Mouse (Mus musculus): ENCODE measurements around the gene Bod1. TPM values are rescaled to one million over a fixed set of nuclear protein-coding genes. Genes with fewer than 3 reads are reported as not detected.

The Bod1 gene
- total and polyA plus RNA-seq, 3 experiments = 6.5 to 15.5 (median 7.8) TPM

GRCm38 (mm10) chr11:31684913-31685567 lies 13.4 kb upstream of the Bod1 start:
- peaks cover 23% of the 10 kb centered on the region for H3K27me3 ChIP-seq (ENCODE audit: insufficient read depth, low read length)
- H3K4me3 ChIP-seq (ENCODE audit: low read depth, low read length) = no peak overlapping the region
- no peaks in the 10 kb centered on the region; the same call in 1 of the 2 replicates for H3K4me1 ChIP-seq (ENCODE audit: insufficient read depth, low read depth, low read length)
- DNase-seq (ENCODE audit: low spot score) = no peak
- H3K36me3 ChIP-seq (replicated peaks) = no peaks in the 10 kb centered on the region
- no peak for ATAC-seq (ENCODE audit: extremely low read depth, insufficient number of reproducible peaks, low FRiP score, poor library complexity, severe bottlenecking)
- H3K9me3 ChIP-seq (replicated peaks) = no peaks in the 10 kb centered on the region
- TF ChIP-seq CTCF (IDR thresholded peaks at IDR 0.05; ENCODE audit: low read depth, low read length) (no peak), GATA1 (IDR thresholded peaks at IDR 0.05; ENCODE audit: borderline replicate concordance, low read length) (no peak), TAL1 (conservative IDR thresholded peaks at IDR 0.05; ENCODE audit: low read depth, low read length) (no peak), GATA2 (IDR thresholded peaks at IDR 0.05; ENCODE audit: borderline replicate concordance, low read depth, low read length) (no peak), POLR2AphosphoS5 (IDR thresholded peaks at IDR 0.05; ENCODE audit: insufficient replicate concordance, low read depth, low read length) (no peak)

GRCm38 (mm10) chr11:31684126-31684525 lies 12.4 kb upstream of the Bod1 start:
- DNase-seq (ENCODE audit: low spot score) (no peak), ATAC-seq (ENCODE audit: extremely low read depth, insufficient number of reproducible peaks, low FRiP score, poor library complexity, severe bottlenecking) (no peak)
- no peaks in the 10 kb centered on the region for H3K9me3 ChIP-seq (replicated peaks)
- no peak overlapping the region for H3K4me3 ChIP-seq (ENCODE audit: low read depth, low read length)
- peaks cover 20% of the 10 kb centered on the region for H3K27me3 ChIP-seq (ENCODE audit: insufficient read depth, low read length)
- no peaks in the 10 kb centered on the region for H3K36me3 ChIP-seq (replicated peaks)
- TF ChIP-seq GATA1 (IDR thresholded peaks at IDR 0.05; ENCODE audit: borderline replicate concordance, low read length) (no peak), POLR2AphosphoS5 (IDR thresholded peaks at IDR 0.05; ENCODE audit: insufficient replicate concordance, low read depth, low read length) (no peak), CTCF (IDR thresholded peaks at IDR 0.05; ENCODE audit: low read depth, low read length) (no peak), GATA2 (IDR thresholded peaks at IDR 0.05; ENCODE audit: borderline replicate concordance, low read depth, low read length) (no peak), TAL1 (conservative IDR thresholded peaks at IDR 0.05; ENCODE audit: low read depth, low read length) (no peak)
- no peaks in the 10 kb centered on the region; the same call in 1 of the 2 replicates for H3K4me1 ChIP-seq (ENCODE audit: insufficient read depth, low read depth, low read length)

- H3K4me3 ChIP-seq (ENCODE audit: low read depth, low read length) = no peak overlapping the region
- peaks cover 12% of the 10 kb centered on the region; the same call in 1 of the 2 replicates for H3K4me1 ChIP-seq (ENCODE audit: insufficient read depth, low read depth, low read length)
- ATAC-seq (ENCODE audit: extremely low read depth, insufficient number of reproducible peaks, low FRiP score, poor library complexity, severe bottlenecking) = no peak
- TF ChIP-seq POLR2AphosphoS5 (IDR thresholded peaks at IDR 0.05; ENCODE audit: insufficient replicate concordance, low read depth, low read length) (no peak), TAL1 (conservative IDR thresholded peaks at IDR 0.05; ENCODE audit: low read depth, low read length) (no peak), GATA1 (IDR thresholded peaks at IDR 0.05; ENCODE audit: borderline replicate concordance, low read length) (no peak), GATA2 (IDR thresholded peaks at IDR 0.05; ENCODE audit: borderline replicate concordance, low read depth, low read length) (no peak), CTCF (IDR thresholded peaks at IDR 0.05; ENCODE audit: low read depth, low read length) (no peak)
- peaks cover 9% of the 10 kb centered on the region for H3K27me3 ChIP-seq (ENCODE audit: insufficient read depth, low read length)
- no peaks in the 10 kb centered on the region for H3K9me3 ChIP-seq (replicated peaks)
- no peak for DNase-seq (ENCODE audit: low spot score)
- H3K36me3 ChIP-seq (replicated peaks) = no peaks in the 10 kb centered on the region
These were observed 8.2 kb upstream of the Bod1 start for GRCm38 (mm10) chr11:31679840-31680381.

GRCm38 (mm10) chr11:31677309-31677708 lies 5.6 kb upstream of the Bod1 start:
- TF ChIP-seq CTCF (IDR thresholded peaks at IDR 0.05; ENCODE audit: low read depth, low read length) (no peak), GATA2 (IDR thresholded peaks at IDR 0.05; ENCODE audit: borderline replicate concordance, low read depth, low read length) (no peak), POLR2AphosphoS5 (IDR thresholded peaks at IDR 0.05; ENCODE audit: insufficient replicate concordance, low read depth, low read length) (no peak), TAL1 (conservative IDR thresholded peaks at IDR 0.05; ENCODE audit: low read depth, low read length) (no peak), GATA1 (IDR thresholded peaks at IDR 0.05; ENCODE audit: borderline replicate concordance, low read length) (no peak)
- Histone ChIP-seq H3K36me3 (replicated peaks) (peaks cover 4% of the 10 kb centered on the region), H3K4me1 (ENCODE audit: insufficient read depth, low read depth, low read length) (peaks cover 32% of the 10 kb centered on the region), H3K9me3 (replicated peaks) (no peaks in the 10 kb centered on the region), H3K27me3 (ENCODE audit: insufficient read depth, low read length) (peaks cover 3% of the 10 kb centered on the region; the same call in 1 of the 2 replicates), H3K4me3 (ENCODE audit: low read depth, low read length) (no peak overlapping the region)
- DNase-seq (ENCODE audit: low spot score) (no peak), ATAC-seq (ENCODE audit: extremely low read depth, insufficient number of reproducible peaks, low FRiP score, poor library complexity, severe bottlenecking) (no peak)

GRCm38 (mm10) chr11:31676661-31677252 lies 5.1 kb upstream of the Bod1 start:
- Histone ChIP-seq H3K9me3 (replicated peaks) (no peaks in the 10 kb centered on the region), H3K4me1 (ENCODE audit: insufficient read depth, low read depth, low read length) (peaks cover 35% of the 10 kb centered on the region), H3K4me3 (ENCODE audit: low read depth, low read length) (no peak overlapping the region), H3K27me3 (ENCODE audit: insufficient read depth, low read length) (peaks cover 3% of the 10 kb centered on the region; the same call in 1 of the 2 replicates), H3K36me3 (replicated peaks) (peaks cover 4% of the 10 kb centered on the region)
- no peak for TF ChIP-seq TAL1 (conservative IDR thresholded peaks at IDR 0.05; ENCODE audit: low read depth, low read length)
- no peak for TF ChIP-seq POLR2AphosphoS5 (IDR thresholded peaks at IDR 0.05; ENCODE audit: insufficient replicate concordance, low read depth, low read length)
- TF ChIP-seq GATA1 (IDR thresholded peaks at IDR 0.05; ENCODE audit: borderline replicate concordance, low read length) = no peak
- no peak for TF ChIP-seq GATA2 (IDR thresholded peaks at IDR 0.05; ENCODE audit: borderline replicate concordance, low read depth, low read length)
- TF ChIP-seq CTCF (IDR thresholded peaks at IDR 0.05; ENCODE audit: low read depth, low read length) = no peak
- DNase-seq (ENCODE audit: low spot score) (no peak), ATAC-seq (ENCODE audit: extremely low read depth, insufficient number of reproducible peaks, low FRiP score, poor library complexity, severe bottlenecking) (no peak)

- Histone ChIP-seq H3K4me1 (ENCODE audit: insufficient read depth, low read depth, low read length) (peaks cover 38% of the 10 kb centered on the region), H3K4me3 (ENCODE audit: low read depth, low read length) (no peak overlapping the region), H3K9me3 (replicated peaks) (no peaks in the 10 kb centered on the region), H3K27me3 (ENCODE audit: insufficient read depth, low read length) (peaks cover 3% of the 10 kb centered on the region; the same call in 1 of the 2 replicates), H3K36me3 (replicated peaks) (peaks cover 4% of the 10 kb centered on the region)
- TF ChIP-seq POLR2AphosphoS5 (IDR thresholded peaks at IDR 0.05; ENCODE audit: insufficient replicate concordance, low read depth, low read length) = no peak
- TF ChIP-seq GATA1 (IDR thresholded peaks at IDR 0.05; ENCODE audit: borderline replicate concordance, low read length) = no peak
- no peak for TF ChIP-seq CTCF (IDR thresholded peaks at IDR 0.05; ENCODE audit: low read depth, low read length)
- TF ChIP-seq TAL1 (conservative IDR thresholded peaks at IDR 0.05; ENCODE audit: low read depth, low read length) = no peak
- no peak for TF ChIP-seq GATA2 (IDR thresholded peaks at IDR 0.05; ENCODE audit: borderline replicate concordance, low read depth, low read length)
- DNase-seq (ENCODE audit: low spot score) = peak; percentile 11
- ATAC-seq (ENCODE audit: extremely low read depth, insufficient number of reproducible peaks, low FRiP score, poor library complexity, severe bottlenecking) = no peak
These were observed 3.7 kb upstream of the Bod1 start for GRCm38 (mm10) chr11:31675430-31675829.
